Mouse (Mus musculus) naive thymus-derived CD4-positive, alpha-beta T cell, adult 2 months (primary cell): Measurements from ENCODE around the gene Hspa1l.

Experiments
- DNase-seq: peaks from one replicate; pipeline ENCODE4 v3.0.0-alpha.2; 2011; ENCODE audit warnings: low read depth

Gene Hspa1l

DNA sequence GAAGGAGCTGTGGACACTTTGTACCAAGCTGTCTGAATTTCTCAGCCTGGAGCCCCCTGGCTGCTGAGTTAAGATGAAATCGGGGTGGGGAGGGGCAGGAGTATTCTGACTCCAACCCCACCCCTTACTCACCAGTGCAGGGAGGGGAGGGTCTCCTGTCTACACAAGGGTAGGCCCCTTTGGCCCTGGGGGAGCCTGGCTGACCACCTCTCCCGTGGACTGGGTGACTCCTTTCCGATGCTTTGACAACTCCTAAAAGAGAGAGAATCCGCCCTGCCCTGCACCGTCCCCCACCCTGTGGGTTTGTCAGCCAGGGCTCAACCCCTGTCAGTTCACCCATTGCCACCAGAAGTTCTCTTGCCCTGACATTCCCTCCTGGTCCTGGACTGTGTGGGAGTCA is 53.7 kb downstream of the Hspa1l start:
- DNase-seq: no peak

DNA sequence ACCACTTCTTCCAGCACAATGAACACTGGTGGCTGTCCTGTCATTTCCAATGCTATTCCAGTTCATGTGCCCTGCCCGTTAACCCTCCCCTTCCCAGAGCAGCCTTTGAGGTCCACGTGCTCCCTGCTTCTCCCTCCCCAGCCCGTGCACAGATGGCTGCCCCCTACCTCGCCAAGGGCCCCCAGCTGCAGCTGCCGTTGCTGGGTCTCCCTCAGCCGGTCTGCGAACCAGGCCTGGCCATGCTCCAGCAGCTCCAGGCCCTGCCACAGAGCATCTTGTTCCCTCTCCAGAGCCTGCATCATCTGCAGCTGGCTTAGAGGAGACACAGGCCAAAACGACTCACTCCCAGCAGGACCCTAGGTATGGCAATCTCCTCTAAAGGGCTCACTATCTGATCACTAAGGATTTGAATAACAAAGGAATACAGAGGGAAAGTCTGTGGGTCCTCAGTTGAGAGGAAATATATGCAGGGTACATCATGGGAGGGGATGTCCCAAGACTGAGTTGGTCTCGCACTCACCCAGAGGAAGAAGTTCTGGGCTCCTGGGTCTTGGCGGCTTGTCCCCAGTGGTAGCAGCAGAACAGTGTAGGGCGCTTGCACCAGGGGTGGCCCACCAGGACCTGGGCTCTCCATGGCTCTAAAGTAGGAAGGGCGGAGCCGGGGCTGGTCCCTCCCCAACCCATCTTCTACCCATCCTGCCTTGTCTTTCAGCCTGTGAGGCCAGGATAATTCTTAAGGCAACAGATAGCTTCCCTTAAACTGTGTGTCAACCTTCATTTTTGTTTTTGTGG is 55.0 kb downstream of the Hspa1l start, which contains the start of gene Sapcd1:
Gene Sapcd1, minus strand, starts transcription at position 740 of the 792 bp plus-strand sequence.
- no peak for DNase-seq

DNA sequence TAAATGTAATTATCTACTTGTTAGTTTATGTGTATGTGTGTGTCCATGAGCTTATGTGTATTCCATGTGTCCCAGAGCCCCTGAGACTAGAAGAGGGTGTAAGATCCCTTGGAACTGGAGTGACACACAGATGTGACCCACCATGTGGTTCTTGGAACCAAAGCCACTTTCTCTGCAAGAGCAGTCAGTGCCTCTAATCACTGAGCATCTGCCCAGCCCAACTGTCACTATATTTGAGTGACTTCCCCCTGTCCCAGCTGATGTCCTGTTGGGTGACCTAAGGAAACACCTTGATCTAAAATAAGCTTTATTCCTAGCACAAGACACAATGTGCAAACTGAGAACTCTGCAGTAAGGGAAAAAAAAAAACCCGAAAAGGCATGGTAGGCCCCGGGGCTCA is 55.8 kb downstream of the Hspa1l start:
- DNase-seq: no peak
